Mouse (Mus musculus) kidney, postnatal 4 days (tissue): ENCODE measurements around the gene Grin2c.
A peak's percentile ranks its signal among the peaks of the same experiment; 100 is the strongest.

Source experiments
- DNase-seq, 2 experiments: peaks; one replicate each; pipeline ENCODE4 v3.0.0; 2021; ENCODE audit warnings: mixed read lengths in 2 of 2

The Grin2c gene

GRCm38 (mm10) chr11:115283486-115283765, 16.4 kb upstream of the Grin2c start:
- DNase-seq = no peak

- DNase-seq = no peak
Observed at GRCm38 (mm10) chr11:115282723-115283485, 15.9 kb upstream of the Grin2c start.

- DNase-seq = no peak
Observed at GRCm38 (mm10) chr11:115282295-115282694, 15.3 kb upstream of the Grin2c start.

- no peak for DNase-seq
Observed at GRCm38 (mm10) chr11:115279726-115280125, 12.7 kb upstream of the Grin2c start.

GRCm38 (mm10) chr11:115278176-115278575, 11.1 kb upstream of the Grin2c start:
- DNase-seq = no peak

GRCm38 (mm10) chr11:115277604-115277975, 10.5 kb upstream of the Grin2c start:
- DNase-seq = no peak

GRCm38 (mm10) chr11:115276780-115277603, 9.9 kb upstream of the Grin2c start, which contains the start of gene Fdxr:
Fdxr (minus strand) TSS chr11:115277050.
- DNase-seq = peak; percentile 99

GRCm38 (mm10) chr11:115275954-115276353, 8.9 kb upstream of the Grin2c start:
- no peak for DNase-seq

GRCm38 (mm10) chr11:115275509-115275908, 8.5 kb upstream of the Grin2c start:
- DNase-seq = no peak

GRCm38 (mm10) chr11:115274771-115275170, 7.7 kb upstream of the Grin2c start:
- no peak for DNase-seq

- no peak for DNase-seq
Observed at GRCm38 (mm10) chr11:115274178-115274577, 7.1 kb upstream of the Grin2c start.

- DNase-seq = no peak
Observed at GRCm38 (mm10) chr11:115273735-115274134, 6.7 kb upstream of the Grin2c start.

- DNase-seq = no peak
Observed at GRCm38 (mm10) chr11:115272894-115273498, 6.0 kb upstream of the Grin2c start.

- DNase-seq = no peak
Observed at GRCm38 (mm10) chr11:115271481-115271880, 4.4 kb upstream of the Grin2c start.

GRCm38 (mm10) chr11:115271052-115271451, 4.0 kb upstream of the Grin2c start:
- no peak for DNase-seq

GRCm38 (mm10) chr11:115270148-115270861, 3.3 kb upstream of the Grin2c start:
- peak; percentile 87 to 89 for DNase-seq

- no peak for DNase-seq
Observed at GRCm38 (mm10) chr11:115269330-115270066, 2.5 kb upstream of the Grin2c start.

GRCm38 (mm10) chr11:115267958-115268357, 915 bp upstream of the Grin2c start:
- DNase-seq = no peak

GRCm38 (mm10) chr11:115266400-115266778, 654 bp downstream of the Grin2c start:
- DNase-seq = peak in 1 of 2 experiments; percentile 27

GRCm38 (mm10) chr11:115265771-115266399, 1.2 kb downstream of the Grin2c start:
- DNase-seq = no peak

GRCm38 (mm10) chr11:115264862-115265668, 2.0 kb downstream of the Grin2c start:
- DNase-seq = peak; percentile 53 to 62
